Comparison of ENCODE assay signal across 8 mouse cellular contexts in genomic region chr16:38361933-38362332, GRCm38 (mm10). TPM values are rescaled to one million over a fixed set of nuclear protein-coding genes. Genes with fewer than 3 reads are reported as not detected.
DNase-seq lines count a peak whose midpoint lies in the region; ATAC-seq lines count a peak whose summit lies in the region.

Gene Popdc2 (plus strand): TSS chr16:38362209.

- H3K4me2 ChIP-seq in liver, embryonic 11.5 days, result peak within 1 kb of the TSS; percentile 31
- peak within 1 kb of the TSS; percentile 46 for H3K4me2 ChIP-seq in intestine, embryonic 15.5 days (replicated peaks)

- no peaks in the 10 kb centered on the region for H3K9me3 ChIP-seq in liver, embryonic 11.5 days (ENCODE audit: control insufficient read depth, low read length)
- no peaks in the 10 kb centered on the region for H3K9me3 ChIP-seq in intestine, embryonic 15.5 days

- H3K36me3 ChIP-seq in liver, embryonic 11.5 days (ENCODE audit: control insufficient read depth, insufficient read depth, low read length), result no peaks in the 10 kb centered on the region
- H3K36me3 ChIP-seq in intestine, embryonic 15.5 days, result no peaks in the 10 kb centered on the region

- H3K4me3 ChIP-seq in liver, embryonic 11.5 days (ENCODE audit: low read depth, low read length), result no peak within 1 kb of the TSS
- peak within 1 kb of the TSS; percentile 28 for H3K4me3 ChIP-seq in intestine, embryonic 15.5 days (replicated peaks)

- H3K4me1 ChIP-seq in liver, embryonic 11.5 days (replicated peaks; ENCODE audit: control insufficient read depth, insufficient read depth, low read length), result peaks cover 19% of the 10 kb centered on the region; the same call in 1 of the 2 replicates
- peaks cover 10% of the 10 kb centered on the region; the same call in 1 of the 2 replicates for H3K4me1 ChIP-seq in intestine, embryonic 15.5 days (replicated peaks)

- 43% methylated on average over 10 of the region's 10 CpGs for WGBS in liver, embryonic 11.5 days
- WGBS in intestine, embryonic 15.5 days, result 17% methylated on average over 10 of the region's 10 CpGs

- H3K9ac ChIP-seq in liver, embryonic 11.5 days (ENCODE audit: low read depth, low read length), result no peak within 1 kb of the TSS
- peak within 1 kb of the TSS; percentile 28 for H3K9ac ChIP-seq in intestine, embryonic 15.5 days

- ATAC-seq in liver, embryonic 11.5 days (replicated peaks; ENCODE audit: low FRiP score), result no peak
- ATAC-seq in intestine, embryonic 15.5 days, result peak; percentile 42; the same call in 1 of the 2 replicates
- no peak for ATAC-seq in activated CD4-positive, CD25-positive, alpha-beta regulatory T cell, adult 4 months

- no peak within 1 kb of the TSS; the same call in 1 of the 2 replicates for H3K27ac ChIP-seq in liver, embryonic 11.5 days (ENCODE audit: low read depth, low read length)
- peak within 1 kb of the TSS; percentile 27 for H3K27ac ChIP-seq in intestine, embryonic 15.5 days

- DNase-seq in liver, embryonic 11.5 days (ENCODE audit: low spot score), result no peak
- no peak for DNase-seq in liver
- DNase-seq in gastrocnemius, postnatal 4 days (ENCODE audit: low spot score in 2 of 2), result no peak
- peak; percentile 23 to 40 for DNase-seq in lung, postnatal 4 days
- no peak for DNase-seq in layer of hippocampus, adult 8-10 months (ENCODE audit: low spot score in 2 of 2)
- no peak for DNase-seq in retina, postnatal 1 day

- no peaks in the 10 kb centered on the region for H3K27me3 ChIP-seq in liver, embryonic 11.5 days (replicated peaks; ENCODE audit: control insufficient read depth, insufficient read depth, low read length)
- H3K27me3 ChIP-seq in intestine, embryonic 15.5 days (replicated peaks), result no peaks in the 10 kb centered on the region

RNA-seq across cellular contexts. Expression of gene Popdc2, which starts in this region (rescaled TPM):
- polyA plus RNA-seq in liver, embryonic 11.5 days (2014; fragmentation: Nextera tagmentation; extraction: Ambion mirVana), result 14.8 and 15.8 TPM in 2 replicates
- total RNA-seq in gastrocnemius, postnatal 4 days (2021), result 10 to 100 TPM; 42.5 to 57.1 TPM
- 14.8 and 15.4 TPM in 2 replicates for polyA plus RNA-seq in intestine, embryonic 15.5 days (2015; fragmentation: Nextera tagmentation; extraction: Ambion mirVana)
- polyA plus RNA-seq in activated CD4-positive, CD25-positive, alpha-beta regulatory T cell, adult 4 months (2017; shearing (Covaris generic)), result 1 to 10 TPM; 5.8 to 6.1 TPM
- total RNA-seq in layer of hippocampus, adult 8-10 months (2022), result 1 to 10 TPM in 1 of 4 experiments, under 1 TPM in 3; 0.31 to 1.3 (median 0.49) TPM

Comparison
In these comparisons a context has a peak if more than half of its experiments do, and no peak if none do; other contexts are left out.
1. RNA of gene Popdc2 (total RNA-seq): 42.5 to 57.1 TPM in gastrocnemius, postnatal 4 days; 0.31 to 1.3 TPM in layer of hippocampus, adult 8-10 months; every median in the first group is over 10 times any median in the second.
2. DNase-seq: peak in lung, postnatal 4 days (2 of 2); none in liver, embryonic 11.5 days (single experiment), liver (single experiment), gastrocnemius, postnatal 4 days (0 of 2), layer of hippocampus, adult 8-10 months (0 of 2) and retina, postnatal 1 day (single experiment).